Mouse (Mus musculus): ENCODE measurements around the gene Ccna1. TPM values are rescaled to one million over a fixed set of nuclear protein-coding genes. Genes with fewer than 3 reads are reported as not detected.
A peak's percentile ranks its signal among the peaks of the same experiment; 100 is the strongest.

Ccna1 gene
- not detected for total RNA-seq (2021)
- long read RNA-seq, experiment 1: 0 reads
- long read RNA-seq, experiment 2: 0 reads

DNA sequence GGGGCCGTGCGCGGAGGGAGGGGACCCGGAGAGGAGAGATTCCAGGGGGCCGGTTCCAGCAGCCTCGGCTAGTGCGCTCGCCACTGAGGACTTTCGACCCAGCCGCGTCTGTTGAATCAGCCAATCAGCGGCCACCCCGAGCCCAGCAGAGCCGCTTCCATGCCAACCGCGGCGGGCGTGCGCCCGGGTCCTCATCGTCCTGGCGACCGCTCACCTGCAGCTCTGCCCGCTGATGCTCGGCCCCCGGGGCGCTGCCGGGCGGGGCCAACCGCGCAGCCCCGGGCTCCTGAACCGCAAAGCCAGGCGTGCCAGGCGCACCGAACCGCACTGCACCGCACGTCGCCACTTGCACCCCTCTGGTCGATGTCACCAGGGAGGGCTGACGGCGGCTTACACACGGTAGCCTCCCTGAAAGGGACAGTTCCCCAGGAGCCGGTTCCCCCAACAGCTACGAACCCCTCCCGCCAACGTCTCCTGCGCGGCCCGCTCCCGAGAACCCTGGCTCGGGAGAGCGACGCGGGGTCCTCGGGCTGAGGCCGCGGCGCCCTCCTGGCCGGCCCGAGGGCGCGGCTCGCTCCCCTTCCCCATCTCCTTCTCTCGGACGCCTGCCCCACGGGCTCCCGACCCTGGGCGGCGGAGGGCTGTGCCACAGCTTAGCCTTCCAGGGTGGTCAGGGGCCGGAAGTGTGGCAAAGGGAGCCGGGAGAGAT lies at the start of gene Ccna1:
Ccna1 (minus strand) TSS at position 464 of the 709 bp plus-strand sequence.
- DNase-seq: peak; percentile 46 to 52

DNA sequence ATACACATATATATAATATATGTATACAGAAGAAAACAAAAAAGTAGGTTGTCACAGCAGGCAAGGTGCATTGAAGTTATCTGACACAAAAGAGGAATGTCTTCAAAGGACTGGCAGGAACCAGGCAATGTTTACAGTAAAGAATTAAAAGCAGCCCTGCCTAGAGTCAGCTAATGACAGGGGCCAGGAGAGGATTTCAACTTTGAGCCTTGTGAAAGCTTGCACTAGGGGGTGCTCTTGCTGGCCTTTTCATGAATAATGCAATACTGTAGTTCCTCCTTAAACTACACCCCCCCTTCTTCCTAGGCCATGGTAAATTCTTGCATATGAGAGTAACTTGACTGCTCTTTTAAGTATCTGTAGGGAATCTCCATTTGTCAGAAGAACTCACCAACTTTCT lies 45.8 kb upstream of the Ccna1 start:
- no peak for DNase-seq

DNA sequence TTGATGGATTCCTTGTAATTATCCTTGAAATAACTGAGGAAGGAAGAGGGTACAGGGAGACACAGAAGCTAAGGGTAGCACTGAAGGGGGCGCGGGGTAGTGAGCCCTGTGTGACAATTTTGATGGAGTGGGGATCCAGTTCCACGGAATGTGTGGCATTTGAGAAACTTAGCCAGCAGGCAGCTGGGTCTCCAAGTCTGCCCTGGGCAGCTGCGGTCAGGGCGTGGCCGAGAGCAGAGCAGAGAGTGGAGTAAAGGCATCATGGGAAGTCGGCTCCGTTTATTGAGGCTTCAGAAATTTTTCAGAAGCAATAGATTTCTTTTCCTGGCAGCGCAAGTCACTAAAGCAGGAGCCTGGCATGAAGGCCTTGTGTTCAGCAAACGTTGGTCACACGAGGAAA lies 43.7 kb upstream of the Ccna1 start:
- DNase-seq: no peak

DNA sequence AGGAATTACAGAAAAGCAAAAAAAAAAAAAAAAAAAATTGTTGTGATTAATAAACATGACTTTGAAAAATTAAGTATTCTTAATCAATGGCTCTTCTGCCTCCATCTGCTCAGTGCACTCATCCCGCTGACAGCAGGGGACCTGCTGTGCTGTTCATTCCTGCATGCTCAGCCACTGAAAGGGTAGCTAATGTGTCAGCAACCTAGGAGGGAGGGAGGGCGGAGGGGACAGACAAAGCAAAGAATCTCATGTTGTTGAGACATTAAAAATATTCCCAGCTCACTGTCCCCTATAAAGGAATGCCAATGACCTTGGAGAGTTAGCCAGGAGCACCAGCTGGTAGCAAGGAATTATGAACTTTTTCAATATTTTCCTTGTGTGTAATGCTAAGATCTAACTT lies 42.7 kb upstream of the Ccna1 start:
- DNase-seq: no peak

DNA sequence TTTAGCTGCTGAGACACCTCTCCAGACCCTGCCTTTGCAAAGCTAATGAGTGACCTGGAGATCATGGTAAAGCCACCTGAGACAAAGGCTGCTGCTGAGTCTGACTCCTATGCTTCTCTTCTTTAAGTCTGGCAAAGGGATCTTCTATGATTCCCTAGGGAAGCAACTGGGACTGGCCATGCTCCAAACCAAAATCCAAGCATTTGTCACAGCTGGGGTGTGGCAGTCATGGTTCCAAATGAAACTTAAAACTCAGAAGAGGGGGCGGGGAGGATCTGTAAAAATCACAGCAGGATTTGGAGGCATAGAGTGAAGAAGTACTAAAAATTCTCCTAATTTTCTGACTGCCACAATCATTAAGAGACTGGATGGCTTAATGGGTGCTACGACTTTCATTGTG lies 41.9 kb upstream of the Ccna1 start:
- peak in 1 of 2 experiments; percentile 30 for DNase-seq

DNA sequence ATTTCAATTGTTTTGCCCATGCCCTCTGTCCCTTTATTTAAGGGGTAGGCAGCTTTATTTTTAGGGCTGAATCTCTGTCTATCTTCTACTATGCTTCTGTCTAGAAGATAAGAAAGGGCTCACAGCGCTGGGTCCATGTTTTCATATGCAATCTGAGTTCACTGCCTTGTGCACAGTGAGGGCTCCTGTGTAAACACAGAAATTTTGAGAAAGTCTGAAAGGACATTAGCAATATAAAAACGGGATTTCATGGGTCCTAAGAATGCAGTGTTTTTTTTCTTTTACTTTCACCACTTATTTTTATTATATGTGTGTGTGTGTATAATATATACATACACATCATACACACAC lies 41.3 kb upstream of the Ccna1 start:
- no peak for DNase-seq

DNA sequence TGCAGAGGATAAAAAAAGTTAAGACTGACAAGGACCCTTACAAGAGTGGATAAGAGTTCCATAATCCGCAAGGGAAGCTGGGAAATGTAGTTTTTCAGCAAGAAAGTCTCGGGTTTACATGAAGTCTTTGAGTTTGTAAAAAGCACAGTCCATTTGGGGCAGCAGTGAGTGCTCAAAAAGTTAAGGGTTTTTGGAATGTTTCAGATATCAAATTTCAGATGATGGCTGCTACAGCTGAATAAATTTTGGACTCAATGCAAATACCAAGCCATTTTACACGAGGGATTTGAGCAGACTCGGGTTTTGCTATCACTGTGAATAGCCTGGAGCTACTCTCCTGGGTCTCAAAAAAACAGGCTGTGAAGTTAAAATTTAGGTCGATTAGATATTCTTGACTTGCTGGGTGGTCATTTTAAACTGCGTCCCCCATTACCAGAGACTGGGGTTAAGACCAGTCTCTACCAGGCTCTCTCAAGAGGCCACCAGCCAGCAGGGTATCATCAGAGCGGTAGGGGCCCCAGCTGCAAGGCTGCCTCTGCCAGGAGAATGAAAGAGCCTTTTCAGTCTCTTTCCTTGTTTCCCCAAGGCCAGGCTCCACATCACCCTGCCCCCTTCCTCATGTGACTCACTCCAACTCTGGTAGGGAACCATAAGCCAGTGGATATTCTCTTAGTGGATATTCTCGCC lies 40.8 kb upstream of the Ccna1 start:
- DNase-seq: peak; percentile 38

DNA sequence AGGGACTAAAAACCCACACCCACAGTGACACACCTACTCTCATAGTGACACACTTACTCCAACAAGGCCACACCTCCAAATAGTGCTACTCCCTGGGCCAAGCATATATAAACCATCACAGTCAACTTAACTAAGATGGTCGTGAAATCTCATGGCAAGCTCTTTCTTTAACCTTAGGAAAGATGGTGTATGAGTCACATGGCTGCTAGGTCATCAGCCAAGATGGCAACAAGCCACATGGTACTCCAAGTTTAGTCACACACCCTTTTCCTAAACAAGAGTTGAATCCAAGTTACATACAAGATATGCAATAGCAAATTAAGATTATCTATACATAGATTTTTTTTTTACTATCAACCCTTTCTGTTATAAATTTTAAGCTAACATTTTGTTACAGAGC lies 37.9 kb upstream of the Ccna1 start:
- DNase-seq: no peak

DNA sequence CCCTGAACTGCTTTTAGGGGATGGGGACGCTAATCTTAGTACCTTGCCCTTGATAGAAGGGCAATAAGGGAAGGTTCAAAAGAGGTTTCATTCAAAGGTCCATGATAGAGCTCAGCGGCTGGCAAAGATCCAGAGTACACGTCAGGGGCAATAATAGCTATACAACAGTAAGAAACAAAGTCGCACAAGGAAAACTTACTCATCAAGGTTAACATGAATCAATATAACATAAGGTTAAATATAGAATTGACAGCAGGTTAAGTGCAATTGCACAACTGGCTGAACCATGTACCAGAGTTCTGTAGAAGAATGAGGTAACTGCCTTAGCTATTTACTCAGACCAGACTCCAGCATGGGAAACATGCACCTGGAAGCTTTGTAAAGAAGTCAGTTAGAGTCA lies 34.0 kb upstream of the Ccna1 start:
- no peak for DNase-seq

DNA sequence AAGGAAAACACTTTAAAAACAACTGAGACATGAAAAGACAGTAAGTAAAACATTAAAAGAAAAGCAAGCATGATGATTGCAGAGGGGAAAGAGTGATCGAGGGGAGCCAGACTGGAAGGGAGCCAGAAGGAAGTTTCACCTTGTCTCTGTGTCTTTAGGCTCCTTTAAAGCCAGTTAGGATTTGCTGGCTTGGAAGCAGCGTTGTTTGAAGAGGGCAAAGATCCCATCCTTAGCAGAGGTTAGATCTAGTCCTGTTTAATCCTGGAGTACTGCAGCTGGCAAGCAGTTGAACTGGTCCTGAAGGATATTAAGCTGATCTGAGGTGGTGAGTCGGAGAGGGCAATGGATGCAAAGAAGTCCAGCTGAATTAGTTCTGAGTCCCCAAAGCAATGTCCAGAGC lies 33.5 kb upstream of the Ccna1 start:
- DNase-seq: no peak

DNA sequence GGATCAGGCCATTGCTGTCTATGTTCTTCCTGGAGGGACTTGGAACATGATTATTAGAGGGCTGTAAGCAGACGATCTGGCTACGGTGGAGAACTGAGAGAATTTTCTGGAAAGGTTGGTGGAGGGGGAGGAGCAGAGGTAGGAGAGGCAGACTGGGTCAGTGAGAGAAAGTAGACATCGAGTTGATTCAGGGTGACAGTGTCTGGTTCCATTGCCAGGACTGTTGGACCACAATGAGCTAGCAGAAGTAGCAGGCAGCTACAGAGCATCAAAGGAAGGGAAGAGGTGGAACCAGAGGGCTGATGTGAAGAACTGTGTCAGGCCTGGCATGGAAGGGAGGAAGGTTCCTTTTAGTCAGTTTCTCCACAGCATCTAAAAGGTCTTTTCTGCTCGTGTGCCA lies 33.1 kb upstream of the Ccna1 start:
- no peak for DNase-seq

DNA sequence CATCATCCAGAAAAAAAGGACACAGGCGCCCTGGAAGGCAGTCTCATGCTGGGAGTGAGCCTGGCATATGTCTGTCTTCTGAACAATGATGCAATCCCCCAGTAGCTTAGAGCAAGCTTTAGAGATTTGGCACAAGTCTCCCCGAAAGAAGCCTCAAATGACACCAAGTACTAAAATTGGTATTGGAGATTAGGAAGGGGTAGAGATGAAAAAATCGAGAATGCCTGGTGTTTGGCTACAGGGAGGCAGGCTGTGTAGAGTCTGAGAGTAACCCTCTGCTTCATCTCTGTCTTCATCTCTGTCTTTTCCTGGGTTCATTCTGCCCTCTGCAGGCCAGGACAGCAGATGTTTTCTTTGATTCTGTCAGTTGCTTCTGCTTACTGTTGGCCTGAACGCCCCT lies 32.1 kb upstream of the Ccna1 start:
- DNase-seq: peak in 1 of 2 experiments; percentile 37

DNA sequence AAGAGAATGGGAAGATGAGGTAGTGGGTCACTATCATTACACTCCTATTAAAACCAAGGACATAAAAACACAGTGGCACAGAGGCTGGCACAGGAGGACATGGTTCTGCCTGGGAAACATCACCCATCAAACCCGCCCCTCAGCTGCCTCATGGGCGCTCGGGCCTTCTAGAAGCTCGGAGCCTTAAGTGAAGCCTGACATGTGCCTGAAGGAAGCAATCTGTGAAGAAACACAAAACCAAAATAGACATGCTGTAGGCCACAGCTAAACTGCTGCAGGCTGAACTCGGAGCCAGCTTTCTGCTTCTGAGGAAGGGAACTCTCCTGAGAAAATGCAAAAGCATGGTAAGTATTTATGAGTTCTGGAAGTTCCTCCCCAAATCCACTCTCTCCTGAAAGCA lies 31.6 kb upstream of the Ccna1 start:
- DNase-seq: no peak

DNA sequence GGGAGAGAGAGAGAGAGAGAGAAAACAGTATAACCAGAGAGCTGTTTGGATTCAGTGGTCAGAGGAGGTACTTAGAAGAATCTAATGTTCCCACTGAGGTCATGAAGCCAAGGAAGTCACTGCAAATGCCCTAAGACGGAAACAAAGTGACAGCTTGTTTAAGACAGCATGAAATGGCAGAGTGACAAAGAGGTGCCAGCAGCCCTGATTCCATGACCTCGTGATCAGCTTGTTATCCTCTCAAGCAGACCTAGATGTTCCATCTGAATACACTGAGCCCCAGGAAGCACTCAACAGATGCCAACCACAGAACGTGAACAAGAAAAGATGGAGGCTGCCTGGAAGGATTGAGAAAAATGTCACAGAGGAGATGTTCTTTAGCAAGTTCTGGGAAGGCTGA lies 30.4 kb upstream of the Ccna1 start:
- DNase-seq: no peak

DNA sequence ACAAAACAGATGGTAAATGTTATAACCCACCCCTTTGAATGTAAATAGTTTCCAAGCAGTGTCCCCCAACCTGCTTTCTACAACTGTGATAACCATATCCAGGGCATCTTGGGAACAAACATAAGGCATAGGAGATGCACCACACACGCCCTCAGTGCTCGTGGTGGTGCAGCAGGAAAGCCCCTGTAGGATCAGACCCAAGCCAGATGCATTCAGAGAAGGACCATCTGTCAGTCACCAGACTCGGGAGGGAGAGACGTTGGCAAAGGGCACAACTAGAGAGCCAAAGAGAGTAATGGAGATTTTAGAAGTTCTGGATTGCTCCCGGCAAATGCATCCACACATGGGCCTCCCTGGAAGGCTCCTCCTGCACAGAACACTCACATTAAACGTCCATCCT lies 29.5 kb upstream of the Ccna1 start:
- no peak for DNase-seq

DNA sequence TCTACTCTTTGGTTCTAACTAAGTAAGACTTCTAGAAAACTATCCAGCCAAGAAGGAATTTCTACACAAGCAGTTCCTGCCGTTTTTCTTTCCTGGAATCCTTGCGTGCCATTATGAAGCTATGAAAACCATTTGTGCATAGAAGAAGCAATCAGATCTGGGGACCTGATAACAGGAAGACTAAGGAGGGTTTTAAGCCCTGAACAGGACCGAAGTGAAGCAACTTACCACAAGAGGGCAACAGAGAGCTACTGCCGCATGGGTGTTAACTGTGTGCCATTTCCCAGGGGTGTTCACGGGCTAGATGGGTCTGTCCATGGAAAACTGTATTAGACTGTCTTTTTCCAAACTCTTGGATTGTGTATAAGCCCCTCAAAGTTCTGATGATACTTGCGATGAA lies 24.8 kb upstream of the Ccna1 start:
- peak; percentile 71 to 89 for DNase-seq

DNA sequence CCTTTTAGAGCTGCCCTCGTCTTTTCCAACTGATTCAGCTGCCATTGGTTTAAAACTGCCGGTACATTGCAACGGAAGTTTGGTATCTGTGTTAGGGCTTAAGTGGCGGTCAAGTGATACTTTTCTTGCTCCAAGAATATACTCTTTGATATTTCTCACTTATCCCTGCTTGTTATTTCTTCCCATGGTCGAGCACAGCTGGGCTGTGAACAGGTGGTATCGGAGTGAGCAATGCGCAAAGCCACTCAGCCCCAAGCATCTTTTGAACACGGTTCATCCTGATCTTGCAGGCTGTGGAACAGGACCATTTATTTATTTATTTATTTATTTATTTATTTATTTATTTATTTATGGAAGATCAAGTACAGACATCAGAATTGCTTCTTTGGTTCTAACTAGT lies 24.3 kb upstream of the Ccna1 start:
- DNase-seq: no peak

DNA sequence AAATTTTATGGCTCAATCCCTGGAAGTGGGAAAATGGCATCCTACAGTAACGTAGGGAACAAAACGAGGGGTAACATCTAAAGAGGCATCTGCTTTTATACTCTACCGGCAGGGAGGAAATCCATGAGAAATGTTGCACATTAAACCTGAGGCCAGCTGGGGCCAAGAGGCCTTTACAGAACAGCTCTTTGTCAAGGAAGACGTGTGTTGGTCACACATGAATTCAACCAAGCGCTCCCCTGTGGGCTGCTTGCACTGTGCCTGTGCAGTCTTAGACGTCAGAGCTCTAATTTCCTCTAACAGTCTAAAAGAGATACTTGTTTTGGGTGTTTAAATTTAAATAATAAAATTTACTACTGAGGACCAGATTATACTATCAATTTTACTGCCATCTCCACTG lies 22.9 kb upstream of the Ccna1 start:
- DNase-seq: no peak

DNA sequence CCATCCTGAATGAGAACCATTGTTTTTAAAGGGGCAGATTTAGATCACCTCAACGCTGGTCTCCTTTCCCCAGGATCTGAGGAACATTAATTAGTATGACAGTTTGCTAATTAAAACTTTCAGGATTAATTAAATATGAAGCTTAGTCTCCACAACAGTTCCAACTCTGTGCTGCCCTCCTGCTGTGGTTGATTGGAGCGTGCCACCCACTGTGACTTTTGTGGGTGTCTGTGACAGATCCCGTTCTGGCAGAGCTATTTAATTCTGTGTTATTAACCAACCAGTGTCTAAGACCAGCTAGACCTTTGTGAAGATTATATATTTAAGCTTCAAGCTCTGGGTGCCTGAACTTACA lies 20.0 kb upstream of the Ccna1 start:
- no peak for DNase-seq

DNA sequence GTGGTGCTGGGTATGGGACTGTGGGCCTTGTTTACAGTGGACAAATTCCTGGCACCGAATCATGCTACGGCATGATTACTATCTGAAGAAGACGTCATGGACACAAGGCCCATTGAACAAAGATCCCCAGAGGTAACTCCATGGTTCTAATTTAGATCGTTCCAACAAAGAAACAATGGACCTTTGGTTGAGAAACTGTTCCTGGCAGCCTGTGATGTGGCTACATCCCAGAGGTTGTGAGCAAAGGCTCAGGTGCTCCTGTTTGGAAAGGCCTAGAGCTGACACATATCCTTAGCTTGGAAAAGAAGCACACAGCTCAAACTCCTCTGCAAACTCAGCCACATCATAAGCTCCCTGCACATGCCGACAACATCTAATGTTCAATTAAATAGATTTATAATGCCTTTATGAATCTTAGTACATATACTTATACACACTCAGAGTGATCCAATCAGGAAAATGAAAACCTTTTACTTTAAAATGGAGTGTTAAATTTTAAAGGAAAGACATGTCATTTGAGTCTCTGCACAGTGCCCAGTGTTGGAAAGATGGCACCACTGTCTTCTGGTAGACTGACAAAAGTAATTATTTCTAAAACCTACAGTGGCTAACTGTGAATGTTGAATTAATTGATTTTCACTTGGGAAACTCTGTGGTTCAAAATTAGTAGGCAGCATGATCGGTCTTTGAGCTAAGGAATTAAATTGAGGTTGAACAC lies 19.4 kb upstream of the Ccna1 start:
- DNase-seq: no peak

DNA sequence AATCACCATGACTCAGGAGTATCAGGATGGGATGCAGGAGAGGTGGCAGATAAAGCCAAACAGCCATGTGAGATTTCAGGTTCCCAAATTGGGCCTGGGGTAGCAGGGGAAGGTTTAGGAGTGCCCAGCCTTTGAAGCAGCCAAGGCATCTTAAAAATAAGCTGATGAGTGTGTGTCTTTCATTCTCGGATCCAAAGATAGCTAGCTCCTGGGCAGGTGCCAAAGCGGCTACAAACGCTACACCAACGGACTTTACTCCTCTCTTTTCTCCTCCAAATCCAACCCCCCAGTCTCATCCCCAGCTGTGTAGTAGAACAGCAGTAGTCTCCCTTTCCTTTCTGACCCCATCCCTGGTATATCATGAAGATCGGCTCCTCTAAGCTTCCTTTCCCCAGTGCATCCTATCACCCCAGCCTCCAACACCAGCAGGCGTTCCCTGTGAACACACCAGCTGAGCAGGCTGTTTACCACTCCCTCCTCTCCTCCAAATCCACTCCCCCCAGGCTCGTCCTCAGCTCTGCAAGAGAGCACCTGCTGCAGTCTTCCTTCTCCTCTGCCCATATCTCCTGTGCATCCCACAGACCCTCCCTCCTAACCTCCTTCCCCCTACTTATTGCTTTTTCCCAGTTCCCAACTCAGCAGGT lies 12.6 kb upstream of the Ccna1 start:
- no peak for DNase-seq

DNA sequence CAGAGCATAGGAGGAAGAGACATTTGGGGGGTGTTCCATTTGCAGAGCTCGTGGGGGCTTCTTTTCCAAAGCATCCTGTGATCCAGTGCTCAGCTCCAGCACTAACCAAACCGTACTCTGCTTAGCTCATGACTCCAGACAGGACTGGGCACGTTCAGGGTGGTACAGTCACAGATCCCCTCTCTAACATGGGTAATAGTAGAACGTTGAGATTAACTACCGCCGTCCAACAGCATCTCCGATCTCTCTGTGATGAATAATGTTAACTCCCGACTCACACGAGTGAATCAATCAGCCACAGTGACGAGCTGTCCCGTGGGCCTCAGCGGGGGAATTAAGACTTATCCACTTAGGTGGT lies 11.3 kb upstream of the Ccna1 start:
- no peak for DNase-seq

Data from heart, adult 18-20 months (tissue).